Mouse (Mus musculus): Measurements from ENCODE around the gene Nr1i3. TPM values are rescaled to one million over a fixed set of nuclear protein-coding genes. Genes with fewer than 3 reads are reported as not detected.

Gene Nr1i3
- polyA plus RNA-seq, 1 experiment = 28.9 TPM

GRCm38 (mm10) chr1:171263666-171264461, 50.1 kb downstream of the Nr1i3 start:
- H3K4me3 ChIP-seq (ENCODE audit: low read depth, low read length) = no peak overlapping the region
- 54% methylated on average over 3 of the region's 3 CpGs for WGBS
- peaks cover 10% of the 10 kb centered on the region; the same call in 1 of the 2 replicates for H3K4me1 ChIP-seq (ENCODE audit: control insufficient read depth, insufficient read depth, insufficient read length, low read length)
- no peaks in the 10 kb centered on the region for H3K27me3 ChIP-seq (ENCODE audit: control insufficient read depth, insufficient read depth, low read length)
- peak overlapping the region; percentile 39 for H3K27ac ChIP-seq (ENCODE audit: insufficient read depth, low read depth, low read length)
- no peaks in the 10 kb centered on the region for H3K36me3 ChIP-seq (ENCODE audit: control insufficient read depth, insufficient read depth, low read length)
- TF ChIP-seq POLR2A (IDR thresholded peaks at IDR 0.05; ENCODE audit: low read depth, low read length) (no peak), CTCF (IDR thresholded peaks at IDR 0.05; ENCODE audit: extremely low read depth, insufficient read length, insufficient replicate concordance, low read depth, low read length) (no peak)

GRCm38 (mm10) chr1:171265971-171266744, 52.4 kb downstream of the Nr1i3 start:
- TF ChIP-seq POLR2A (IDR thresholded peaks at IDR 0.05; ENCODE audit: low read depth, low read length) = no peak
- TF ChIP-seq CTCF (IDR thresholded peaks at IDR 0.05; ENCODE audit: extremely low read depth, insufficient read length, insufficient replicate concordance, low read depth, low read length) = no peak
- 28% methylated on average over 4 of the region's 4 CpGs for WGBS
- H3K27me3 ChIP-seq (ENCODE audit: control insufficient read depth, insufficient read depth, low read length) = no peaks in the 10 kb centered on the region

GRCm38 (mm10) chr1:171268341-171268740, 54.6 kb downstream of the Nr1i3 start:
- peaks cover 6% of the 10 kb centered on the region for H3K4me1 ChIP-seq (ENCODE audit: control insufficient read depth, insufficient read depth, insufficient read length, low read length)
- WGBS = 71% methylated on average over 1 of the region's 1 CpGs
- TF ChIP-seq POLR2A (IDR thresholded peaks at IDR 0.05; ENCODE audit: low read depth, low read length) (no peak), CTCF (IDR thresholded peaks at IDR 0.05; ENCODE audit: extremely low read depth, insufficient read length, insufficient replicate concordance, low read depth, low read length) (no peak)
- peaks cover 10% of the 10 kb centered on the region for H3K36me3 ChIP-seq (ENCODE audit: control insufficient read depth, insufficient read depth, low read length)
- H3K27me3 ChIP-seq (ENCODE audit: control insufficient read depth, insufficient read depth, low read length) = no peaks in the 10 kb centered on the region
- no peak overlapping the region for H3K27ac ChIP-seq (ENCODE audit: insufficient read depth, low read depth, low read length)
- H3K4me3 ChIP-seq (ENCODE audit: low read depth, low read length) = no peak overlapping the region

More at GRCm38 (mm10) chr1:171265971-171266744, 52.4 kb downstream of the Nr1i3 start:
- H3K4me3 ChIP-seq (ENCODE audit: low read depth, low read length) = no peak overlapping the region
- H3K4me1 ChIP-seq (ENCODE audit: control insufficient read depth, insufficient read depth, insufficient read length, low read length) = peaks cover 4% of the 10 kb centered on the region
- no peak overlapping the region for H3K27ac ChIP-seq (ENCODE audit: insufficient read depth, low read depth, low read length)
- H3K36me3 ChIP-seq (ENCODE audit: control insufficient read depth, insufficient read depth, low read length) = no peaks in the 10 kb centered on the region

GRCm38 (mm10) chr1:171269848-171270572, 56.2 kb downstream of the Nr1i3 start, which contains the start of gene B4galt3:
Gene B4galt3, plus strand, starts transcription at chr1:171270328.
- peak within 1 kb of the TSS; percentile 83 for H3K4me3 ChIP-seq (ENCODE audit: low read depth, low read length)
- peaks cover 24% of the 10 kb centered on the region for H3K36me3 ChIP-seq (ENCODE audit: control insufficient read depth, insufficient read depth, low read length)
- no peaks in the 10 kb centered on the region for H3K27me3 ChIP-seq (ENCODE audit: control insufficient read depth, insufficient read depth, low read length)
- H3K4me1 ChIP-seq (ENCODE audit: control insufficient read depth, insufficient read depth, insufficient read length, low read length) = peaks cover 6% of the 10 kb centered on the region
- WGBS = 3% methylated on average over 36 of the region's 36 CpGs
- peak within 1 kb of the TSS; percentile 93 for H3K27ac ChIP-seq (ENCODE audit: insufficient read depth, low read depth, low read length)
- peak; percentile 99 for TF ChIP-seq POLR2A (IDR thresholded peaks at IDR 0.05; ENCODE audit: low read depth, low read length)
- no peak for TF ChIP-seq CTCF (IDR thresholded peaks at IDR 0.05; ENCODE audit: extremely low read depth, insufficient read length, insufficient replicate concordance, low read depth, low read length)

Other genes starting within 250 kb of the Nr1i3 start
- 3.6 and 4.3 TPM in 2 replicates for gene Fcgr2b, start 237.4 kb upstream of the Nr1i3 start, polyA plus RNA-seq (2012; rRNA removed)
- gene Fcgr4, start 195.1 kb upstream of the Nr1i3 start, polyA plus RNA-seq (2012; rRNA removed) = 2.5 and 2.8 TPM in 2 replicates
- 4.9 and 6.7 TPM in 2 replicates for gene Fcgr3, start 149.0 kb upstream of the Nr1i3 start, polyA plus RNA-seq (2012; rRNA removed)
- 0.96 and 1.2 TPM in 2 replicates for gene Cfap126, start 100.1 kb upstream of the Nr1i3 start, polyA plus RNA-seq (2012; rRNA removed)
- gene Sdhc, start 63.4 kb upstream of the Nr1i3 start, polyA plus RNA-seq (2012; rRNA removed) = 120 and 226 TPM in 2 replicates
- 0.28 and 0.66 TPM in 2 replicates for gene Mpz, start 63.3 kb upstream of the Nr1i3 start, polyA plus RNA-seq (2012; rRNA removed)
- 10.9 and 13.9 TPM in 2 replicates for gene Pcp4l1, start 17.7 kb upstream of the Nr1i3 start, polyA plus RNA-seq (2012; rRNA removed)
- gene Tomm40l, start 8.5 kb downstream of the Nr1i3 start, polyA plus RNA-seq (2012; rRNA removed) = 17.0 and 21.2 TPM in 2 replicates
- gene Apoa2, start 11.1 kb downstream of the Nr1i3 start, polyA plus RNA-seq (2012; rRNA removed) = 0.94 TPM in 1 of 2 replicates, not detected in the other
- 36.9 and 46.7 TPM in 2 replicates for gene Fcer1g, start 20.4 kb downstream of the Nr1i3 start, polyA plus RNA-seq (2012; rRNA removed)
- 1.5 and 2.6 TPM in 2 replicates for gene Adamts4, start 36.5 kb downstream of the Nr1i3 start, polyA plus RNA-seq (2012; rRNA removed)
- gene Ndufs2, start 37.4 kb downstream of the Nr1i3 start, polyA plus RNA-seq (2012; rRNA removed) = 79.8 and 116 TPM in 2 replicates
- gene B4galt3, start 56.4 kb downstream of the Nr1i3 start, polyA plus RNA-seq (2012; rRNA removed) = 38.5 and 78.5 TPM in 2 replicates
- 15.4 and 23.4 TPM in 2 replicates for gene Ppox, start 67.2 kb downstream of the Nr1i3 start, polyA plus RNA-seq (2012; rRNA removed)
- gene Usp21, start 74.0 kb downstream of the Nr1i3 start, polyA plus RNA-seq (2012; rRNA removed) = 18.3 and 30.2 TPM in 2 replicates
- 6.3 and 10.8 TPM in 2 replicates for gene Ufc1, start 81.1 kb downstream of the Nr1i3 start, polyA plus RNA-seq (2012; rRNA removed)
- gene Dedd, start 115.2 kb downstream of the Nr1i3 start, polyA plus RNA-seq (2012; rRNA removed) = 24.5 and 40.7 TPM in 2 replicates
- gene Nit1, start 131.7 kb downstream of the Nr1i3 start, polyA plus RNA-seq (2012; rRNA removed) = 36.8 and 50.7 TPM in 2 replicates
- gene Pfdn2, start 131.7 kb downstream of the Nr1i3 start, polyA plus RNA-seq (2012; rRNA removed) = 5.0 and 7.5 TPM in 2 replicates
- 0.13 and 0.16 TPM in 2 replicates for gene Klhdc9, start 146.8 kb downstream of the Nr1i3 start, polyA plus RNA-seq (2012; rRNA removed)
- 0.33 and 1.1 TPM in 2 replicates for gene Nectin4, start 156.1 kb downstream of the Nr1i3 start, polyA plus RNA-seq (2012; rRNA removed)
- gene Arhgap30, start 175.0 kb downstream of the Nr1i3 start, polyA plus RNA-seq (2012; rRNA removed) = 3.8 and 6.1 TPM in 2 replicates
- 55.0 and 87.8 TPM in 2 replicates for gene Usf1, start 197.3 kb downstream of the Nr1i3 start, polyA plus RNA-seq (2012; rRNA removed)
- 52.0 and 53.7 TPM in 2 replicates for gene Tstd1, start 204.9 kb downstream of the Nr1i3 start, polyA plus RNA-seq (2012; rRNA removed)
- 49.7 and 142 TPM in 2 replicates for gene F11r, start 223.6 kb downstream of the Nr1i3 start, polyA plus RNA-seq (2012; rRNA removed)

All from small intestine, adult 2 months (tissue).